Mouse (Mus musculus) CD4-positive, CD25-positive, alpha-beta regulatory T cell, adult 4 months (primary cell): ENCODE results near the gene Mark4. TPM values are rescaled to one million over a fixed set of nuclear protein-coding genes. Genes with fewer than 3 reads are reported as not detected.

Experiments
- ATAC-seq: one replicate; pipeline ENCODE4 v1.8.0; 2017
- polyA plus RNA-seq, 2 experiments: library from polyadenylated mRNA; unstranded; fragments of 100-300 nt; shearing (Covaris generic); gene quantifications; one replicate each; pipeline ENCODE4 v1.2.1; 2017

The Mark4 gene
- 1 to 10 TPM in 1 of 2 experiments, under 1 TPM in 1; 0.91 to 1.3 TPM for polyA plus RNA-seq

DNA sequence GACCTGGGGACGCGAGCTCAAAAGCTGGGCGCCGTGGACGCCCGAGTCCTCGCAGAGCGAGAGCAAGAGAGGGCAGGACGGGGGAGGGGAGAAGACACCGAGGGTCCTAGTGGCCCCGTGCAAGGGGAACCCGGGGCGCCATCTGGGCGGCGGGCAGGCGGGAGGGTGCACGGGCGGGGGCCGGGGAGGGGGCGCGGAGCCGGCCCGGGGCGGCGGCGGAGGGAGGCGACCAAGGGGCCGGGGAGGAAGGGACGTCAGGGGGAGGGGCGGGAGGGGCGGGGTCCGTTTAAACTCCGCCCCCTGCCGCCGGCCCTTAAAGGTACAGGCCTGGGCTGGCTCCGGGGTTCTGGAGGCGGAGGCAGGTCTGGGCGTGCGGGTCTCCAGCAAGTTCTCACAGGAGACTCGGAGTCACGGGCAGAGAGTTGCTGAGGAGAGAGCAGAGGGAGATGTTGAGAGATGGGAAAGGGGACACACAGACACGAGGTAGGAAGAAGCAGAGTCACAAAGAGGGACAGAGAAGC, at the start of gene Mark4:
TSS of gene Mark4 (minus strand) at position 231 of the 521 bp plus-strand sequence.
- ATAC-seq, result peak; percentile 76

DNA sequence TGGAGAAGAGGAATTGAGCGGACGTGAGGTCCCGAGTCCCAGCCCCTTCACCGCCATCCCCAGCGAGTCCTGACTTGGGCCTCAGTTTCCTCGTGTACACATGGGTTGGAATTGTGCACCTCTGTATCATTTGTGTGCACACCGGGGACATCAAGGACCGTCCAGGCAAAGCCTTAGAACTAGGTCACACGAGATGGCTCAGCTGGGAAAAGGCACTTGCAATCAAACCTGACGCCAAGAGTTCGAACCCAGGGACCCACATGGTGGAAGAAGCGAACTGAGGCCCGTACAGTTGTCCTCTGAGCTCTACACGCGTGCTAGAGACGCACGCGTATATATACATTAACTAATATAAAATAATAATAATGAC, 49.0 kb upstream of the Mark4 start:
- ATAC-seq, result no peak

DNA sequence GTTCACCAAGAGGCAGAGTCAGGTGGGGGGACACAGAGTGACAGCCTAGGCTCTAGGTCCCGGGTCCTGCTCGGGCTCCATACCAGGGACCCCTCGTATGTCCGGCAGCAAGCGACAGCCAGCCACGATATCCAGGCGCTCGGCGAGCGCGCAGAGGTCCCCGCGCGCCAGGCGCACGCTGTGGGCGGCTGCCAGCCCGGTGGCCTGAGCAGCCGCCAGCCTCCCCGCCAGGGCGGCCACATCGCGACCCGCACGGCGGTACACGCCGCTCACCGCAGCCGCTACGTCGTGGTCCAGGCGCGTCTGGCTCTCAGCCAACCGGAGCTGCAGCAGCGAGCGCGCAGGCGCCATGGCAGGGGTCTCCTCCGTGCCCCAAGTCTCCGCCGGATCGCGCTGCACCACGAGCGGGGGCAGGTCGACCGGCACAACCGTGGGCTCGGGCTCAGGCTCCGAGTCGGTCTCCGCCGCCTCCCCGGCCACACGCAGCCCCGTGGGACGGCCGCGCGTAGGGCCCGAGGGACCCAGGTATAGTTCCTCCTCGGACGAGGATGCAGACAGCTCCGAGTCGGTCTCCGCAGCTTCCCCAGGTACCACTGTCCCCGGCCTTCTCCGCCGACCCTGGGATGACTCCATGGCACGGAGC, 48.5 kb upstream of the Mark4 start:
- no peak for ATAC-seq

DNA sequence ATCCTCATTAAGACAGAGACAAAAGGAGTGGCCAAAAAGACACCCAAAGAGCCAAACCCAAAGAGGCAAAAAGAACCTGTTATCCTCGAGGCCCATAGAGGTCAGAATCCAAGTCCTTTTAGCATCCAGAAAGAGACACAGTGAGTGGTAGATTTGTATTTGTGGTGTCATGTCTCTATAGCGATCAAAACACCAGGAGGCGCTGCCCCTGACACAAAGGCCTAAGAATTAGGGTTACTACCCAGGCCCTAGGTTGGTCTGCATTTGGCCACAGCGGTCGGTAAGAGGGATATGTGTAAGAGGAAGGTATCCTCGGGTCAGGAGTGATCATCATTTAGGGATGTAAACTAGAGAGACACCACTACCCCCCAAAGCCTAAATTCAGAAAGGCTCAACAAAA, 47.7 kb upstream of the Mark4 start:
- ATAC-seq, result no peak

DNA sequence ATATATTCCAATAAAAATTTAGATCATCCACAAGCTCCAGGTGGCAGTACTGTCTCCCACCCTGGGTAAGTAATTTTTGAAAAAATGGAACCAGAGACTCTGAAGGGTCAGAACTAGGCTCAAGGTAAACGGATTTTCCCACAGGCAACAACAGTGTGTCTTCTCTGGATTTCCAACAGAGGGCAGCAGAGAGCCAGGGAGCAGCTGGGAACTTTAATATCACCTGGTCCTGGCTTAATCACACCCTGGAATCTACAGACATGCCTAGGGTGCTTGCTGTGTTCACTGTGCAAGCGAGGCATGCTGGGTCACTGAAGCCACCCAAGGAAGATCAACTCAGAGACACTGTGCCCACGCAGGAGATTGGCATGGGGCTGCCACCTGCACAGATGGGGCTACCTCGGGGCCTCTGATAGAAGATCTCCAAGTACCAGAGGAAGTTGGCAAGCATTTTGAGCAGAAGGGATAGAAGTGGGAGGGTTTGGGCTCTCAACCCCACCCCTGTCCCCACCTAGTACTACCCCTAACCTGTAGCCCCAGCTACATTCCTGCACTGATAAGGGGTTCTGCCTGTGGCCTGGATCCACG, 45.0 kb upstream of the Mark4 start:
- no peak for ATAC-seq

DNA sequence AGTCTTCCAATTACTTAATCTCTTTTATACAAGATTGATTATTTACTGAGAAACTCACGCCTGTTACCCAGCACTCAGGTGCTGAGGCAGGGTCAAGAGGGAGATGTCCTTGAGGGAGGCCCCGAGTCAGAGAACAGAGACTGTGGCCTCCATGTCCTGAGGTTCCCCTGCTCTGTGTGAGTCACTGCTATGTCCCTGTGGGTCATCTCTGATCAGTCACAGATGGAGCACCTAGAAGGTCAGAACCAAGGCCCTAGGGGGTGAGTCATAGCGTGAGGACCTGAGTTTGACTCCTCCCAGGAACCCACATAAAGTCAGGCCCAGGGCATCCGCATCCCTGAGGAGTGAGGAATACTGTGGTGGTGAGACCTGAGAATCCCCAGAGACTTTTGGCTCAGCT, 43.0 kb upstream of the Mark4 start:
- no peak for ATAC-seq

DNA sequence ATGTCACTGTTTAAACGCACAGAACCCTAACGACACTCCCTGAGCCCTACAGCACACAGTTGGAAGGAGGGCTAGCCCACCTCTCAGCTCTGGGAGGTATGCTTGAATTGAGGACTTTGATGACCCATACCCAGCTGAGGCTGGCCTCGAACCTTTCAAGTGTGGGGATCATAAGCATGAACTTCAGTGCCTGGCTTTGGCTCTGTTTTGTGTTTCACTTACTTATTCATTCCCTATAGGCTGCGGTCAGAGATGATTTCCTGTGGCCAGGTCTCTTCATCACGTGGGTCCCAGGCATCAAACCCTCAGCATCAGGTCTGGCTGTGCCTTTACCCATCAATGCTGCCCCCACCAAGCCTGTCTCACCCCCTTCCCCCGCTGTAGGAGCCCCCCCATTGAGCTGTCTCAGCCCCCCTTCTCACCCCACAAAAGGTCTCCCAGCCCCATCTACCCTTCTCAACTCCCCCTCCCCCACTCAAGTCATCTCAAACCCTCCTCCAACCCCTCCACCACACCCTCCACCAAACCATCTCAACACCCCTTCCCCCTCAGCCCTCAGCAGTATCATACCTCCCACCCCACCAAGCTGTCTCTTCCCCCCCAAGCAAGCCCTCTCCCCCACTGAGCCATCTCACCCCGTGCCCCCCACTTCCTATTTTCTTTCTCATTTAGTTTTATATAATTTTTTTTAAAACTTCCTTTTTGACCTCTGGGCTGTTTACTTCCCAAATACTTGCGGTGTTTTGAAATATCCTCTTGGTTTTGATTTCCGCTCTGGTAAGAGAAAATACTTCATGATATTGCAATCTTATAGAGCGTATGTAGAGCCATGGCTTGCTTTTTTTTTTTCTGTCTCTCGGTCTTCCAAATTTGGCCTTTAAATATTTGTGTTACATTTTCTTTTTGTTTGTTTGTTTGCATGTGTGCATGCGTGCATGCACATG, 42.1 kb upstream of the Mark4 start:
- no peak for ATAC-seq

DNA sequence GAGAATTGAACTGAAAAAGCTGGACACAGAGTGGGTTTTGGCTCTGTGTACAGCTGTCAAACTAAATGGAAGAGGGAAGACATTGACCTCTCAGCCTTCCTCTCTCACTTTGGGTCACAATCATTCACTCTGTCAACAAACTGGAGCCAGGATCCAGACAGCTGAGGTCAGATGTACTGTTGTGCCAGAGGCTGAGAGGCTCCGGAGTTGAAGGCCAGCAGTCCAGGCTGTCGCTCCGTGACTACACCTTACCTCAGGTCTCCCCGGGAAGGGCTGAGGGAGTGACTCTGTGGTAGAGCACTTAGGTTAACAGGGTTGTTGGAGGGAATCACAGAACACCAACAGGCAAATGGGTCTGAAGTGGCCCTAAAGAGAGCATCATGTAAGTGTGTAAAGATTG, 39.7 kb upstream of the Mark4 start:
- no peak for ATAC-seq

DNA sequence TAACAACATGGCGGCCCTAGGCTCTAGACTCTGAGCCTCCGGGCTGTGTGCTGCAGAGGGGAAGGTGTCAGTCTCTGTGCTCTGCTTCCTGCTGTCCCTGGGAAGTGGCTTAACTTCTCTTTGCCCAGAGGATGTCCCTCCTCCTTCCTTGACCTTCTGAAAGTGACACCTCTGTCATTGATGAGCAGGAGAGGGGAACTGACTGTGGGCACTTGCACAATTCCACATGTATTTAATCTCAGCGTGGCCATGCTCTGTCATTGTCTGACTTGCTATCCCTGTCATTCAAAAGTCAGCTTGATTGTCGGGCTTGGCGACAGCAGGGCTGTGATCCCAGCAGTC, 37.6 kb upstream of the Mark4 start:
- ATAC-seq, result no peak

DNA sequence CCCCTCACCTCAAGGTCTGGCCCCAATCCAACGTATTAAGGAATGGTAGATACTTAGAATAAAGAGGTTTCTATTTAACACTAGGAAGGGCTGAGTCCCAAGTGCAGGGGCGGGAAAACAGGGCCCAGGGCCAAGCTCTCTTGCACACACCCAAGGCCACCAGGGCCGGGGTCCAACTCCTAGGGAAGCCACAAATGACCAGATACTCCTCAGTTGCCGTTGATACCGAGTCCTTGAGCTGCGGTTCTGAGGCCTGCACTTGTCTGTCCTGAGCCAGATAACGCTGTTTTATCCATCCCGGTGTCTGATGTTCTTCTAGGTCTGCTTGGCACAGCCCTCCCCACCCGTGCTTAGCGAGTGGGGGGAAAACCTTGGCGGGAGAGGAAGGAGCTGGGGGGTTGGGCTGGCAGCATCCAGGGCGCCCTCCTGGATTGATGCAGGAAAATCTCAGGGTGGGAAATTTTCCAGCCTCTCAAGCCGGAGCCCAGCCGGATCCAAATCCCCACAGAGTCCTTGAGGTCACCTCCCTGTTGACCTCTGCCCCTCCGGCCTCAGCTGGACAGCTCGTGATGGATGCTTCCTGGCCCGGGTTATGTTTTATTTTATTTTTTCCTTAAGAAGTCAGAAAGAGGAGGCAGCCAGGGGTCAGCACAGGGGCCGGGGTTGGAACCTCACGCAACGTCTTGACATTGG, 37.0 kb upstream of the Mark4 start:
- ATAC-seq, result no peak

DNA sequence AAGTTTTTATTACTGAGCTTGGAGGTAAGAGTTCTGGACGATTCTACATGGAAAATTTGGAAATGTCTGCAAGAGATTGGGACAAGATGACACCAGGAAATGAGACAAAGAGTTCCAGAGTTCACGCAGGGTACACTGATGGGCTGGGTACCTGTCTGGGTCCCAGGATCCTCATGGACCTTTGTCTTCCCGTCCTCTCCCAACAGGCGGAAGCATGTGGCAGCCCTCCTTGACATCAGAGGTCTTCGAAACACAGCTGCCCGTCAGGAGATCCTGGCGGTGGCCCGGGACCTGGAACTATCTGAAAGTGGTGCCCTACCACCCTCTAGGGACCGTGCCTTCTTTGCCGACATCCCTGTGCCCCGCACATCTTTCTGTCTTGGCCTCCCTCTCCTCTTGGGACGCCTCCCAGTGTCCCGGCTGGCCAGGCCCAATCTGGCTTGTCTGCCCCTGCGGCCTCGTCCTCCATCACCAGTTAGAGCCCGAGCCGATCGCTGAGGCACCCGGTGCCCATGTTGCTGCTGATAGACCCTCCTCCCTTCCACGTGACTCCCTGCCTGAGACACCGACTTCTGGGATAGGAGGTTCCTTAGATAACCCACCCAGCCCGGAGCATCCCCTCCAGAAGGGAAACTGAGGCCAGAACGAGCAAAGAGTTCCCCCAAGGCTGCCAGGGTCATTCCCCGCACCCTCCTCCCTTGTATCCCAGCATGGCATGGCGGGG, 36.3 kb upstream of the Mark4 start:
- ATAC-seq, result no peak

DNA sequence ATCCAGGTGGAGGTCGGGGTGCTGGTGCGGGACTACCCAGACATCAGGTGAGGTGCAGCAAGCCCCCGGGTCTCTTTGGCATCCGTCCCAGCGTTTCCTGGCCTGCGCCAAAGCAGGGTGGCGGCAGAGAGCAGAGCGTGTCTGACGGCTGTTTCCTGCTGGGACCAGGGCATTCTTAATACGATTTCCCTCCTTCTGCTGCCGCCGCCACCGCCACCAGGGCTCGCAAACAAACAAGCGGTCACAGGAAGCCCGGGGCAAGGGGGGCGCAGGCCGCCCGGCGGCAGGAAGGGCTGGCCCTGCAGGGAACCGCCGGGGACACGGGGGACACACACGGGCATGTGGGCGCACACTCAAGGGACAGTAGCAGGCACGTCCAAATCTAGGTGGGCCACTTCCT, 33.1 kb upstream of the Mark4 start:
- ATAC-seq, result no peak

DNA sequence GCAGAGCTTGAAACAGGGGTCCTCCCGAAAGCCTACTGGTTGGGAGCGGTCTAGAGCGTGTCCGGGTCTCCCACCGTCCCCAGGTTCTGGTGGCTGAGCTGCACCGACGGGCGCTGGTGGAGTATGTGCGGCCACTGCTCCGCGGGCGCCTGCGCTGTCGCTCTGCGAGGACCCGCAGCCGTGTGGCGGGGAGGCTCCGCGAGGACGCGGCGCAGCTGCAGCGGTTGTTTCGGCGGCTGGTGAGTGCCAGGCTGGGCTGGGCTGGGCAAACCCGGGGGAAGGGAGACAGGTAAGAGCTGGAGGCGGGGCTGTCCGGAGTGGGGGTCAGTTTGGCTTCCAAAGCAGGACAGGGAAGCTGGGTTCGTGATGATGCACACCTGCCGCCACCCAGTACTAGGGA, 30.9 kb upstream of the Mark4 start:
- no peak for ATAC-seq

DNA sequence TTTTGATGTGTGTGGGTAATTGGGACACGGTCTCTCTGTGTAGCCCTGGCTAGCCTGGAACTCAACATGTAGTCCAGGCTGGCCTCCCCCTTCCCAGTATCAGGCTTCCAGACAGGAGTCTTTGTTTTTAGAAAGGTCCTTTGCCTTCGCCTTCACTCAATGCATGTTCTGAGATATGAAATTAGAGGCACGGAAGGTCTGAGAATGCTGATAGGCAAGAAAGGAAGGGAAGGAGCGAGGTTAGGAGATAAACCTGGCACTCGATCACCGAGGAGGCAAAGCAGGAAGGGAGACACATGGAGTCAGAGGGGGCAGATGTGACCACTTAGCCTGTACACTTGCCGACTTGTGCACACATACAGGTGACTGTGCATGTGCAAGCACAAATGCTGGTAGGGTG, 27.9 kb upstream of the Mark4 start:
- ATAC-seq, result no peak

DNA sequence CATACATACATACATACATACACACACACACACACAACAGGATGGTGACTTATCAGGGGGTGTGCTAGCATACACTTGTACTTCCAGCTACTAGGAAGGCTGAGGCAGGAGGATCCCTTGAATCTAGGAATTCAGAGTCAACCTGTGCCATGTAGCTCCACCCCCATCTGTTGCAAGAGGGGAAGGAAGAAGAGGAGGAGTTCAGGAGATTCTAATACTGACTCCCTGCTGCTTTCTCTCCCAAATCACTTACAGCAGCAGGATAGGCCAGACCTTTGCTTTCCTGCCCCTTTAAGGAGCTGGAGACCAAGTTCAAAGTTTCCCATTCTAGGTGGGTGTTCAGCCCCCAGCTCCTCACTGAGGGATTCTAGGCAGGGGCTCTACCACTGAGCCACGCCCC, 26.9 kb upstream of the Mark4 start:
- ATAC-seq, result no peak

DNA sequence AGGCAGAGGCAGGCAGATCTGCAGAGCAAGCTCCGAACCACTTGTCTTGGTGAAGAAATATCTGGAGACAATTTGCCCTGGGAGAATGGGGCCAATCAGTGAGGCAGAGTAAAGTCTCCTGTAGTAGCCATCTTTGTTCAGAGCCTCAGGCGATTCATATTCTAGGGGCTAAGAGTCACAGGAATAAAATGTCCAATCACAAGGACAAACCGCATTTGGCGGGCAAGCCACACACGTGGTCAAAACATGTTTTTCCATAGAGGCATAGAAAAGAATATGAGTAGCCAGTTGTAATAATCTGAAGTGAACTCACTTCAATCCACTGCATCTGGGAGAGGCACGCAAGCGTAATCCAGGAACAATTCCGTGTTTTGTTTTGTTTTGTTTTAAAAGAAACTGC, 24.7 kb upstream of the Mark4 start:
- no peak for ATAC-seq

DNA sequence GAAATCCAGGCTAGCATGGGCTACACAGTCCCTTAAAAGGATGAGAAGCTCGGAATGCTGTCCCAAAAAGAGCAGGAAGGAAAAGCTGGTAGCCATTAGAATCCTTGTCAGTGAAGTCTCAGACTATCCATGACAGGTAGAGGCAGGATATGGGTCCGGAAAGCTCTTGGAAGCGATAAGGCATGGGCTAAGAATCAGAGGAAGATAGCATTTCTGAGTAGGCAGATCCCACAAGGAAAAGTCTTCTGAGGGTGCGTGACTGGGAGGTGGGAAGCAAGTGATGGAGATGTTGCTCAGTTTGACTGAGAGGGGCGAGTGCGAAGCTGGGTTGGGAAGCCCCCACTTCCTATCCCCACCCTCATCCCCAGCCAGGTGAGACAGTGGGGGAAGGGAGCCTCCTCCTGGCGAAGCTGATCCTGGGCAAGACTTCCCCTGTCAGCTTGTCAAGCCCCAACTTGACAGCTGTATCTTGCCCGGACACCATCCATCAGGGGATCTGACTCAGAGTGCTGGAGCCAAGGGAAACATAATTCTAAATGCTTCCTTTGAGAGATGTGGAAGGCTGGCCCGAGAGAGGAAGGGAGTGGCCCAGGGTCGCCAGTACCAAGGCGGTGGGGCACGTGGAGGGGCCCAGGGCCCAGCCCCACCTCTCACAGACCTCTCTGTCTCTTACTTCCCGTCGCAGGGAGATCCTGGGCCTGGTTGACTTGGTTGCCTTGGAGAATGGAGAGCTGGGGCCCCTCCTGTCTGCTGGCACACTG, 19.2 kb upstream of the Mark4 start:
- no peak for ATAC-seq

DNA sequence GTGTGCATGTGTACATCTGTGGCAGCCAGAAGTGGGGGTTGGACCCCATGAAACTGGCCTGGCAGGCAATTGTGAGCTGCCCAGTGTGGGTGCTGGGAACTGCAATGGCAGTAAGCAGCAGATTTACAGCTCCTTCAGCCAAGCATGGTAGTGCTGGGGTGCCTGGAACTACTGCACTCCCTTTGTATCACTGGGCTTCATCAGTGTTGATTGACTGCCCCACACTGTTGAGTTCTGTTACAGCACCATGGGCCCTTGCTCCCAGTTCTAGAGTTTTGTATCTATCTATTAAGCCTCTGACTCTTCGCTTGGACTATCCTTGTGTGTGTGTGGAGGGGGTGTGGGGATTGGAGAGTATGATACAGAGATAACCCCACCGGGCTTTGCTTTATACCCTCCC, 18.5 kb upstream of the Mark4 start:
- ATAC-seq, result no peak

DNA sequence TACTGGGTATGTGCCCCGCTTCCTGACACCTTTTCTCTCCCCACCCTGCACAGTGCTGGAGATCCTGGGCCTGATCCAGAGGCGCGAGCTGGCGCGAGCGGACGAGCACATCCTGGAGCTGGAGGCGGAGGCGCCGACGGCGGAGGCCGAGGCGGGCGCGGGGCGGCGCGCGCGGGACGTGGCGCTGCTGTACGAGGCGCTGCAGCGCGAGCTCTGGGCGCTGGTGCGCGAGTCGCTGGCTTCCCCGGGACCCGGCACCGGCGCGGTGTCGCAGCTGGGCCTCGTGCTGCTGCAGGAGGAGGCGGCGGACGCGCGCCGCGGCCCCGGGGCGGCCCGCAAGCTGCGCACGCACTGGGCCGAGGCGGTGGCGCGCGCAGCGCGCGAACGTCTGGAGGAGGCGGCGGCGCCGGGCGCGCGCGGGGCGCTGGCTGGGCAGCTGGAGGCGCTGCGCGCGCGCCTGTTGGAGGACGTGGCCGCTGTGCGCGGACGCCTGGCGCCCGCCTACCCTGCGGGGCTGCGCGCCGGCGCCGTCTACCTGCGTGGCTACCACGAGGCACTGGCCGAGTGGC, 15.3 kb upstream of the Mark4 start:
- peak; percentile 32 for ATAC-seq

DNA sequence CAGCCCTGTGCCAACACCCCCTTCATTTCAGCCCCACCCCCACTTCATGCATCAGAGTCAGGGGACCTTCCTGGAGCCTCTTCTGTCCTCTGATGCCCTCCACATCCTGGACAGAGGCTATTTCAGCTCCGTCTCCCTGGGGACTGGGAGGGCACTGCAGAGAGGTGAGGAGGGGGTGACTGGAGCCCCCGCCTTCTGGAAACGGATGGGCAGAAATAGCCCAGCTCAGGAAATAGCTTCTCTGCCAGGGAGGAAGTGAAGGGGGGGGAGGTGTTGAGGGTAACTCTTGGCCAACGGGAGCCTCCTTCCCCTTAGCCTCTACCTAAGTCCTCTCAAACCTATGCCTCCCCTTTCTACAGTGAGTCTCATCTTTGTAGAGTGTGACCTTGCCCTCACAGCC, 13.8 kb upstream of the Mark4 start:
- no peak for ATAC-seq

DNA sequence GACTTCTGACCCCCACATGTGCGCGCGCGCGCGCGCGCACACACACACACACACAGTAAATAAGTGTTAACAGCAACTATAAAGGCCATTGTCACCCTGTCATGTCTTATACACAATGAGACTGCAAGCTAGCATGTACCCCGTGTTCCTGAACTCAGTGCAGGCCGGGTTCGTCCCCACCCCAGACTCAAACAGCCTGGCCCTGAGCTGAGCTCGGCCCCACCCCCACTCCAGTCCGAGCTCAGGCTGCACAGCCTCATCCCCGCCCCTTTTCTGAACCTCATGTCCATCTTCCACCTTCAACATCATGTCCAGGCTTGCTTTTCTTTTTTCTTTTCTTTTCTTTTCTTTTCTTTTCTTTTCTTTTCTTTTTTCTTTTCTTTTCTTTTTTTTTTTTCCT, 11.7 kb upstream of the Mark4 start:
- ATAC-seq, result no peak
